Mouse (Mus musculus) E14TG2a.4 (cell line): ENCODE results near the gene 1600012H06Rik.
"Not testable (repeated sequence)": the region's sequence is repeated elsewhere in the genome, so short reads cannot be mapped to it uniquely, and the experiment has no call there.

Experiments
- CTCF ChIP-seq: conservative IDR thresholded peaks from 2 replicates; pipeline ENCODE4 v1.5.1; 2014; ENCODE audit warnings: low read length
- NANOG ChIP-seq: IDR thresholded peaks from 2 replicates; pipeline ENCODE4 v1.6.1; 2014; ENCODE audit warnings: borderline replicate concordance, low read length, mixed read lengths
- POU5F1 ChIP-seq: IDR thresholded peaks from 2 replicates; pipeline ENCODE4 v1.6.1; 2014; ENCODE audit warnings: low read length, borderline replicate concordance

DNA sequence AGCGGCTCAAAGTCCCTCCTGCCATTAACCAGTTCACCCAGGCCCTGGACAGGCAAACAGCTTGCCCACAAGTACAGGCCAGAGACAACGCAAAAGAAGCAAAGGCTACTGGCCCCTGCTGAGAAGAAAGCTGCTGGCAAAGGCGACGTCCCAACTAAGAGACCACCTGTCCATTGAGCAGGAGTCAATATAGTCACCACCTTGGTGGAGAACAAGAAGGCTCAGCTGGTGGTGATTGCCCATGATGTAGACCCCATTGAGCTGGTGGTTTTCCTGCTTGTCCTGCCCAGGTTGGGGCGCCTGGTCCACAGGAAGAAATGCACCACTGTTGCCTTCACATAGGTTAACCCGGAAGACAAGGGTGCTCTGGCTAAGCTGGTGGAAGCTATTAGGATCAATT is 803 bp upstream of the 1600012H06Rik start:
- not testable (repeated sequence) for TF ChIP-seq NANOG, CTCF, POU5F1
